Mouse (Mus musculus) T-helper 1 cell (primary cell): ENCODE measurements around the gene Tmem156.

ENCODE experiments used
- in situ Hi-C: fragments of 300-600 bp; cut with MboI, MseI; formaldehyde crosslinking; loops from one replicate; pipeline ENCODE4 v1.15.1; 2025; ENCODE audit warnings: high pct_unique_total_duplicates

Tmem156 gene

DNA sequence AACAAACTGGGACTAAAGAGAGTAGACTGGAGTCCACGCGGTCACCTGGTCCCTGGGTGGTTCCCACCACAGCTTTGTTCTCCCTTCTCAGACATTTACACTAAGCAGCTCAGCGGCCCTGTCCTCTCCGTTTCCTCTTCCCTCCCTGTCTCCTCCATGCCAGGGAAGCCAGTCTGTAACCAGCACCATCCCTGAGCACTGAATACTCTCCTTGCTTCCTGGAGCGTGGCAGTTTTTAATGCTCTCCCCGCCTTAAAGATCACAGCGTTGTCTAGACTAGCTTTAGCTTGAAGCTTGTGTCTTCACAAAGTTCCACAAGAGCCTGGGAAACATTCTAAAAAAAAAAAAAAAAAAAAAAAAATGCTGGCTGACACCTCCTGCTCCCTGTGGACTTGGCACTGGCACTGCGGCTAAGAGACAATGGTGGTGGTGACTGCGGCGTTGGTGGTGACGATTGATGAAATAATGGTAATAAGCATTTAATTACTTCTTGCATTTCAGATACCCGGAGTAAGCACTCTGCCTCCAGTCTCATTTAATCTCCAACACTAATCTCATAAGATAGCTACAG is 44.6 kb downstream of the Tmem156 start:
- in situ Hi-C loops, result no loop called here

GRCm38 (mm10) chr5:65046442-65047284 is 45.3 kb downstream of the Tmem156 start:
- in situ Hi-C loops, result no loop called here

GRCm38 (mm10) chr5:65045642-65046370 is 46.1 kb downstream of the Tmem156 start:
- in situ Hi-C loops, result no loop called here

GRCm38 (mm10) chr5:65043407-65043895 is 48.5 kb downstream of the Tmem156 start:
- in situ Hi-C loops, result no loop called here

GRCm38 (mm10) chr5:65040463-65040862 is 51.5 kb downstream of the Tmem156 start:
- in situ Hi-C loops, result no loop called here

GRCm38 (mm10) chr5:65038811-65039571 is 52.9 kb downstream of the Tmem156 start:
- in situ Hi-C loops, result no loop called here

DNA sequence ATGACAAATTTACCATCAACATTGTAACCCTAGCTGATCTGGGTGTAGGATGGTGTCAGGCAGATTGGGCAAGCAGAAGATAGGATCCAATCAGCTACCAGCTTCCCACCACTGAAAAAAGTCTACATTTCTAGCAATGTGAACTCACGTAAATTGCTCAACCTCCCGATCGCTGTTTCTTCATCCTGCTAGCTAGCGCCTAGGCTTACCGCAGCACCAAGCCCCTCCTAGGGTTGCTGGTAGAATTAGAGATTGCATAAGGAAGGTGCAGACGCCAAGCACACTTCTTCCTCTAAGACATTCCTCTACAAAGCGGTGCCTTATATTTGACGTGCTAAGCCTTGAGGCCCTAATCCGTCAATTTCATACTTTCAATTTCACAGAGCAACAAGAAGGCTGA is 53.6 kb downstream of the Tmem156 start:
- in situ Hi-C loops, result no loop called here

GRCm38 (mm10) chr5:65036597-65036996 is 55.3 kb downstream of the Tmem156 start:
- in situ Hi-C loops, result no loop called here

GRCm38 (mm10) chr5:65028019-65028418 is 63.9 kb downstream of the Tmem156 start:
- in situ Hi-C loops, result no loop called here

DNA sequence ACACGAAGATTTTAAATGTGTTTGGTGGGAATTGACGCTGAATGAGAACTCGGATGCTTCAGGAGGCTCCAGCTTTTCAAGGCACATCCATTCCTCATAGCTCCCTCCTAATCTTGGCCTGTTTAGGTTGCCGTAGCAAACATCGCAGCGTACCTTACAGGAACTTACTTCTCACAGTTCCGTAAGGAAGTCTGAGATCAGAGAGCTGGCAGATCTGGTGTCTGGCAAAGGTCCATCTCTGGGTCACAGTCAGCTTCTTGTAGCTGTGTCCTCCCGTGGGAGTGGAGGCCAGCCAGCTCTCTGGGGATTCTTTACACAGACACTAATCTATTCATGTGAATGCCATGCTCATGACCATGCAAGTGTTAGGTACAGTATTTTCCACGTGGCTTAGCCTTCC is 65.2 kb downstream of the Tmem156 start:
- in situ Hi-C loops, result no loop called here

DNA sequence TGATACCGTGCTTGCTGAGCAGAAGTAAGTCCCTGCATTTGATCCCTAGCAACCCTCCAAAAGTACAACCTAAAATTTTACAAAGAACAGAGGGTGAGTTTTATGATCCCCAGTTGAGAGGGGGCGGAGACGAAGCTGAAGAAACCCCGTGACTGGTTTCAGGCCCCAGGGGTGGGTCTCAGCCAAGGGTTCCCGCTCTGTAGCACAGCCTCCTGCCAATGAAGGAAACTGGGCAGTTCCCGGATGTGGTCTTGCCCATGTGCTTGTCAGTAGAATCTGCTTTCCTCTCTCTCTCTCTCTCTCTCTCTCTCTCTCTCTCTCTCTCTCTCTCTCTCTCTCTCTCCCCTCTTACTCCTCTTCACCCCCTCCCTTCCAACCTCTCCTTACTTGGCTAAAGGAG is 66.0 kb downstream of the Tmem156 start:
- in situ Hi-C loops, result no loop called here

DNA sequence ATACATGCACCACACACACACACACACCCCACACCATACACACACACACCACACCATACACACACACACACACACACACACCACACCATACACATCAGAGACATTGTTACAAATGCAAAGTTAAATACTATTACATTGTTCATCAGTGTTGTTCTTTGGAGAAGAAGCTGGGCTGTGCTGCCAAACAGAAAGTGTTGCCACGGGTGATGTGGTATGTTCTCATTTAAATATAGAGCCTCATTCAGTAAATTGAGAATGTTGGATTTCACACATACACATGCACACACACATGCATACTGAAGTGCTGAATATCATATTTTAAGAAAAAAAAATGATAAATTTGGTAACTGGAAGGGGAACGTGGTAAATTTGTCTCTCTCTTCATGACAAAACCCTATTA is 67.3 kb downstream of the Tmem156 start:
- in situ Hi-C loops, result no loop called here

DNA sequence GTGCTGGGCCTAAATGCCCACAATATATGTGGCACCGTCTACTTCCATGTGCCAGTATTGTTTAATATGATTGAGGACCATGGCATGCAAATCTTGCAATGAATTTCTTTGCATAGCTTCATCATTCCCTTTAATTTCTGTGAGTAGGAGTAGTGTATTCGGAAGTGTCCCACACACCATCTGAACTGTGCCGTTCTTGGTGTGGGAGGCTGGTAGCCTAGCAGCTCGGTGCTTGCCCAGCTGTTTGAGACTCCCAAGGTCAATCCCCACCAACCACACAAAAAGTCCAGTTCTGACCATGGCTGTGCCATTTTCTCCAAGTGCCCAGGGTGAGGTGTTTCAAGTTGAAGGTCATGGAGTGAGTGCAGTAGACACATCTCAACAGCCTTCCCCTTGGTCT is 69.9 kb downstream of the Tmem156 start:
- in situ Hi-C loops, result no loop called here

DNA sequence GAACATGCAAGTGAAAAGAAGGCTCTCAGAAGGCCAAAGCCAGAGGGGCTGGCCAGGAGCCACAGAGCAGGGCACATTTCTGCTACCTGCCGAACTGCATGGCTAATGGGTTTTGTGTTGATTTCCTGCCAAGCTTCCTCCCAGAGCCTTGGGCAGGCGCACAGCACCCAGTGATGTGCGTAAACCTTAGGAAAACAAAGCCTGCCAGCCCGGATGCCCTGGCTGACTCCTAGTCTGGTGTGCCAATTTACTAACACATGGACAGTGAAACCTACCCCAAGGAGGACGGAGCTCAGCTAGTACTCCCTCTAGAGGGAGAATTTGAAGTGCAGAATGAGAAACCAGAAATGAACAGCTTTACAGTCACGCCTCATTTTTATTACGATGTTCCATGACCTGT is 72.1 kb downstream of the Tmem156 start:
- in situ Hi-C loops, result no loop called here

DNA sequence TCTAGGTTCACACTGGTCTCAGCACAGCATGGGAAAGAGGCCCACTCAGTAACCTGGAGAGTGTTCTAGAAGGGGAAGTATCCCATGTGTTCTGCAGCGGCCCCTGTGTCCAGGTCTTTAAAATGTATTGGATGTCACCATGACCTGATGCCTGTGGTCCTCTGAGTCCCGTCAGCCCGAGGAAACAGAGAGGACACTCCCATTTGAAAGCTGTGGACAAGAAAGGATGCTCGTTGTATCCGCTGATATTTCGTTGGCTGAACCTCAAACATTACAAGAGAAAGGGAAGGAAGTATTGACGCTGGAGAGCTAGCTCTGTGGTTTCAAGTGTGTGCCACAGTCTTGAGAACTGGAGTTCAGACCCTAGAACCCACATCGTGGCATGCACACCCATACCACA is 72.8 kb downstream of the Tmem156 start:
- in situ Hi-C loops, result no loop called here

GRCm38 (mm10) chr5:65015508-65015907 is 76.4 kb downstream of the Tmem156 start:
- in situ Hi-C loops, result no loop called here

- in situ Hi-C loops, result no loop called here
Measured at GRCm38 (mm10) chr5:65011901-65012573, 79.9 kb downstream of the Tmem156 start.

DNA sequence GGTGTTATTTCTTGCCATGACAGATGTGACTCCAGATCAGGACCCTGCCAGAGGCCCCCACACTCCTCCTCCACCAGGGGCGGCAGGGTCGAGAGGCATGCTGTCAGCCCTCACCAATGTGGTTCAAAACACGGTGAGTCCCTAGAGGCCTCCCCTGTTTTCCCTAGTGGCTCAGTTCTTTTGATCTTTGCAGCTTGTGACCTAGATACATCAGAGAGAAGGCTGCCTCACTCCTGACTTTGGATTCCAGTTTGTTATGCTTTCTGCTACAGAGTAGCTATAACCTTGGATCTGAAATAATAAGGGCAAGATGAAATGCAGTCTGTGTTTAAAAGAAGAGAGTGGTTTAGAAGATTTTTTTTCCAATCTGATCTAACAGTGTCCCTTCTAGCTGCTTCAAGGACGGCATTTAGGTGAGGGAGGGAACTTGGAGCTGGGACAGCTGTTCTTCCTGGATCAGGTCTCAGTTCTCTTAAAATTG is 85.9 kb downstream of the Tmem156 start:
- in situ Hi-C loops, result no loop called here

DNA sequence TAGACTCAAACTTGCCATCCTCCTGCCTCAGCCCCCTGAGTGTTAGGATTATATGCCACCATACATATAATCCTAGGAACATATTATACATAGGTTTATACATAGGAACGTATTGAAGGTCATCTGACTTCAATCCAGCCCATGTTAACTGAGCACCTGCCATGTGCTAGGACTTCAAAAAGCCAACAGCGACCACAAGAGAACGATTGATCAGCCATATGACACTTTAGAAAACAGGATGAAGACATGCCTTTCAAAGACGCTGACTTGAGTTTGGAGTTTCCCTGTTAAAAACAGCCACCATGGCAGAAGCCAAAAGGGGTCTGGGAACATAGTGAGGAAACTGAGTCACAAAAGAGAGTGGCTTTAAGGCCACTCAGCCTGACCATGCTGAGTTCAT is 86.7 kb downstream of the Tmem156 start:
- in situ Hi-C loops, result no loop called here
